Mouse (Mus musculus): ENCODE measurements at regions not wholly inside any gene's neighbourhood (a gene's known extent, or its start where the extent isn't known, plus 50 kb on each side); places are given as distances from the start of the nearest gene placed in this dataset.

DNA sequence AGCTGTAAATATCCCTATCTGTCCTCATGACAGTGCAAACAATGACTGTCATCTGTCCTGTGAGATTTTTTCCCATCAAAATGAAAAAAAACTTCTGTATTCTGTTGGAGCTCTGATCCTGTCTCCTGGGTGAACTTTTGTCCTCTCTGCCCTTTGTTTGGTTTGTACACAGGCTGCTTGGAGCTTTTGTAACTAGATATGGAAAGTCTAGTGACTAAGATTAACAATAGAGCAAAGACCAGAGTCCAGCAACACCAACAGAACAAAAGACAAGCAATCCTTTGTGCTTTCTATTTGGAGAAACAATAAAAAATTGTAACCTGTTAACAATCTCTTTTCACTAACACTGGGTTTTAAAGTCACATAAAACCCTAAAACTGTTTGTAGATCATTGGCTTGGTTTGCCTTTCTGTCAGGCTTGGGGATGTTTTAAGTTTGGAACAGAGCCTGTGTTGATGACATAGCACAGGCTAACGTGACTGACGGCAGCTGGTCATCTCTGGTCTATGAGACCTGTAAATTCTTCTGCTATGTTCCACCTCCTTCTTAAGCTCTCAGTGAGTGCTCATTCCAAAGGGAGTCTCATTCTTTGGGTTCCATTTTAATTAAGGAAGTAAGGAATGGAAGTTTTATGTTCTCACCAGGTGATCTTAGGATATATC is 219.8 kb downstream of the Gm9733 start:
- WGBS, result 49% methylated on average over 2 of the region's 2 CpGs
- TF ChIP-seq CTCF (IDR thresholded peaks at IDR 0.05), result no peak
- no peaks in the 10 kb centered on the region for H3K9me3 ChIP-seq (ENCODE audit: low read length)
- H3K4me1 ChIP-seq (ENCODE audit: insufficient read depth, low read depth, low read length), result no peaks in the 10 kb centered on the region
- no peak overlapping the region for H3K4me2 ChIP-seq (replicated peaks; ENCODE audit: low read depth, low read length)
- no peak overlapping the region for H3K9ac ChIP-seq (replicated peaks; ENCODE audit: low read depth)
- no peaks in the 10 kb centered on the region for H3K27me3 ChIP-seq (replicated peaks; ENCODE audit: insufficient read depth, low read length)
- H3K4me3 ChIP-seq (ENCODE audit: low read depth, low read length), result no peak overlapping the region
- DNase-seq (ENCODE audit: low spot score), result peak; percentile 39
- H3K27ac ChIP-seq (ENCODE audit: low read length), result peak overlapping the region; percentile 7; the same call in 1 of the 2 replicates
- no peaks in the 10 kb centered on the region for H3K36me3 ChIP-seq (ENCODE audit: insufficient read depth, low read length)
- peak; percentile 30; the same call in 1 of the 2 replicates for ATAC-seq

DNA sequence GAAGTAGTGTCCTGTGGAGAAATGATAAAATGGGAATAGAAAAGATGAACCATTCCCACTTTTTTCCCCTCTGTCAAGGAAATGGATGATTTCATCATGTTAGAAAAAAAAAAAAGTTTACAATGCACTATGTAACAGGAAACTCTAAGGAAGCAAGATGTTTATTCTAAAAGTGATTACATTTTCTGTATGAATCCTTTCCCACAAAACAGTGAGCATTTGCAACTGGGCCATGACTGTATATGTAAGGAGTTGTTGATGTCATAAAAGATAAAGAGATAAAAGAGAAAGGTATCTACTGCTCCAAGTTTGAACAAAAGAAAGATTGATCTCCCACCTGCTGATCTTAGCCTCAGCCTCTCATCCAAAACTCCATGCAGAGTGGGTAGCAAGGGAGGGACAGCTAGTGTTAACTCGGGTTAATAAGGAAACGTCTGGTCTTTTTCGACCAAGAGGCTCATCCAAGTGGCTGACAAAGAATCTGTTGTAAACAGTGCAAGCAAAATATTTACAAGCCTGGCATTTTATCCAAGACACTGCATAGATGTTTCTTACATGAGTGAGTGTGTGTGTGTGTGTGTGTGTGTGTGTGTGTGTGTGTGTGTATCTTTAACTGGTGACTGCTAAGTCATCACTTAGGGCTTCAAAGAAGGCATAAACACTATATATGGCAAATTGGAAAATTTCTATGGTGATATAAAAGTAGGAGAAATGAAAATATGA is 213.3 kb downstream of the Gm9733 start:
- no peaks in the 10 kb centered on the region for H3K9me3 ChIP-seq (ENCODE audit: low read length)
- H3K27ac ChIP-seq (ENCODE audit: low read length), result 0 out of 2 replicates have a peak overlapping the region, but pooled peaks have one; percentile 44
- peak; percentile 76 for DNase-seq (ENCODE audit: low spot score)
- H3K4me1 ChIP-seq (ENCODE audit: insufficient read depth, low read depth, low read length), result 0 out of 2 replicates have a peak, but pooled peaks cover 3% of the 10 kb centered on the region
- WGBS, result 15% methylated on average over 3 of the region's 3 CpGs
- H3K4me2 ChIP-seq (replicated peaks; ENCODE audit: low read depth, low read length), result no peak overlapping the region
- no peak overlapping the region for H3K9ac ChIP-seq (replicated peaks; ENCODE audit: low read depth)
- no peaks in the 10 kb centered on the region for H3K27me3 ChIP-seq (replicated peaks; ENCODE audit: insufficient read depth, low read length)
- ATAC-seq, result peak; percentile 89
- no peak overlapping the region for H3K4me3 ChIP-seq (ENCODE audit: low read depth, low read length)
- TF ChIP-seq EP300 (IDR thresholded peaks at IDR 0.05), result peak; percentile 89
- TF ChIP-seq CTCF (IDR thresholded peaks at IDR 0.05), result no peak
- no peaks in the 10 kb centered on the region for H3K36me3 ChIP-seq (ENCODE audit: insufficient read depth, low read length)

DNA sequence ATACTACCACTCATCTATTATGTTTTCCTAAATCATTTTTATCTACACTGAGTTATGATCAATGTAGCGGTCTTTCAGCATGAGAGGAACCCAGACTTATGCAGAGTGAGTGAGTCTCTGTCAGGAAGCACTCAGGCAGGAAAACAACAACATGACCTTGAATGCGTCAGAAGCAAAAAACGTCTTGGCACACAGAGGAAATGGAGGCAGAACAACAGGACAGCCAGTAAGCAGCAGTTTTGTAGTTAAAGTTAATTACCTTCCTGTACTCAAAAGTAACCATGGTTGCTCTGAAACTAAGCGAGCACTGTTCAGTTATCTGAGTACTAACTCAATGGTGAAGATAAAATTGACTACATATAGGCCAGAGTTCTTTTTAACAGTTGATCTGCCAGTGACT is 205.4 kb downstream of the Gm9733 start:
- DNase-seq (ENCODE audit: low spot score) (no peak), ATAC-seq (peak; percentile 40)
- H3K9ac ChIP-seq (replicated peaks; ENCODE audit: low read depth), result no peak overlapping the region
- H3K4me1 ChIP-seq (ENCODE audit: insufficient read depth, low read depth, low read length), result peaks cover 11% of the 10 kb centered on the region; the same call in 1 of the 2 replicates
- 40% methylated on average over 4 of the region's 4 CpGs for WGBS
- no peak overlapping the region for H3K4me3 ChIP-seq (ENCODE audit: low read depth, low read length)
- no peaks in the 10 kb centered on the region for H3K27me3 ChIP-seq (replicated peaks; ENCODE audit: insufficient read depth, low read length)
- peak overlapping the region; percentile 51 for H3K27ac ChIP-seq (ENCODE audit: low read length)
- H3K4me2 ChIP-seq (replicated peaks; ENCODE audit: low read depth, low read length), result no peak overlapping the region
- no peaks in the 10 kb centered on the region for H3K9me3 ChIP-seq (ENCODE audit: low read length)
- no peak for TF ChIP-seq CTCF (IDR thresholded peaks at IDR 0.05)
- TF ChIP-seq EP300 (IDR thresholded peaks at IDR 0.05), result no peak
- H3K36me3 ChIP-seq (ENCODE audit: insufficient read depth, low read length), result no peaks in the 10 kb centered on the region

DNA sequence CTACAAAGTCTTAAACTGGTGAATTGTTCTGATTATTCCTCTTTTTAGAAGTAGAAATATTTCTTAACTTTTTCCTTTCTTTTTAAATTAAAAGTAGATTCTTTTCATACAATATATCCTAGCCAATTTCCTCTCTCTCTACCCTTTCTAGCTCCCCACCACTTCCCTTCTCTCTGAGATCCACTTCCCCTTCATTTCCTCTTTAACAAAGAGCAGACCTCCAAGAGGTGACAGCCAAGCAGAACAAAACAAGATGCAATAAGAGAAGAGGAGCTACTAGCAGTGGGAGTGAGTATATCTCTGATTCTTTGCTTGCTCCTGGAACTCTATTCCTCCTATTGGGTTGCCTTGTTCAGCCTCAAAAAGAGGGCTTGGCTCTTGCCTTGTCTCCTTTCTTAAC is 203.7 kb downstream of the Gm9733 start:
- DNase-seq (ENCODE audit: low spot score) (no peak), ATAC-seq (no peak)
- Histone ChIP-seq H3K27me3 (replicated peaks; ENCODE audit: insufficient read depth, low read length) (no peaks in the 10 kb centered on the region), H3K4me3 (ENCODE audit: low read depth, low read length) (no peak overlapping the region), H3K27ac (ENCODE audit: low read length) (peak overlapping the region; percentile 58; the same call in 1 of the 2 replicates), H3K4me2 (replicated peaks; ENCODE audit: low read depth, low read length) (no peak overlapping the region), H3K9ac (replicated peaks; ENCODE audit: low read depth) (no peak overlapping the region), H3K4me1 (ENCODE audit: insufficient read depth, low read depth, low read length) (peaks cover 11% of the 10 kb centered on the region; the same call in 1 of the 2 replicates), H3K9me3 (ENCODE audit: low read length) (no peaks in the 10 kb centered on the region), H3K36me3 (ENCODE audit: insufficient read depth, low read length) (no peaks in the 10 kb centered on the region)
- no peak for TF ChIP-seq CTCF (IDR thresholded peaks at IDR 0.05)
- TF ChIP-seq EP300 (IDR thresholded peaks at IDR 0.05), result no peak

DNA sequence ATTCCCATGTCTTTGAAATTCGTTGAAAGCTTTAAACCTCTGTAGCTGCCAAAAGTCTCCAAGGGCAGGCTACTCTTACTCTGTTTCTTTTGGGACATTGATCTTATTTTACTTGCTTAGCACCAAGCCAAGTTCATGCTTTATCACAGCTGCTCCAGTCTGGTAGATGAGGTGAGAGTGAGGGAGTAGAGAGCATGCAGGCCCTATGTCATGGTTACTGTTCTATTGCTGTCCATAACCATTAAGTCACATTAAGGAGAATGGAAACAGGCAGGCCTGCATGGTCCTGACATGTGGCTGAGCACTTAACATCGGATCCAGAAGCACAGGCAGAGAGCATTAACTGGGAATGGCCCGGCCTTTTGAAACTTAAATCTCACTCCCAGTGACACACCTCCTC is 203.1 kb downstream of the Gm9733 start:
- WGBS, result 61% methylated on average over 3 of the region's 3 CpGs
- no peak overlapping the region for H3K4me2 ChIP-seq (replicated peaks; ENCODE audit: low read depth, low read length)

DNA sequence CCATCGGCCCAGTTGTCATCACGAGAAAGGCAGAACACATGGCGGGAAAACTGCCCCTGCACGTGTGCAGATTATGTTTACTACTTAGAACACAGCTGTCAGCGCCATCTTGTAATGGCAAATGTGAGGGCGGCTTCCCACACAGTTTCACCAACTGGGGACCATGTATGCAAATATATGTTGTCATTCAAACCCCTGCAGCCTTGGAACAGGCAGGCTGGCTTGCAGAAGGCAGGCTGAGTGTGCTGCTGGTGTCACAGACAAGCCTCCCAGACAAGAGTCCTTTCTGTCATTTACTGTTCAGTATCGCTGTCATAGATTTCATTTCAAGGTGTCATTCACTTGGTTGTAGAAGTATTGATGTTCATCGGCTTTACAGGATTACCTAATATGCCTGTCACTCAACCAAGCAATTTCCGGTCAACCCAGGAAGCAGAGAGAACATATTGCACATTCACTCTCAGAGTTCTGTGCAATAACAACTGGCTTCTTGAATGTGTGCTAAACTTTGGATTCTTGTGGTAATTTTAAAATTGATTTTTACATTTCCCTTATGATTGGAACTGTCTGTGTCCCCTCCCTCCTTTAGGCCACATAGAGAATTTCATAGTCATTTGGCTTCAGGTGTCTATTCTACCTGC is 202.3 kb downstream of the Gm9733 start:
- no peaks in the 10 kb centered on the region for H3K27me3 ChIP-seq (replicated peaks; ENCODE audit: insufficient read depth, low read length)
- 87% methylated on average over 8 of the region's 9 CpGs for WGBS
- no peak overlapping the region for H3K4me3 ChIP-seq (ENCODE audit: low read depth, low read length)
- DNase-seq (ENCODE audit: low spot score) (no peak), ATAC-seq (no peak)
- H3K4me1 ChIP-seq (ENCODE audit: insufficient read depth, low read depth, low read length), result peaks cover 8% of the 10 kb centered on the region; the same call in 1 of the 2 replicates
- no peaks in the 10 kb centered on the region for H3K36me3 ChIP-seq (ENCODE audit: insufficient read depth, low read length)
- no peak overlapping the region for H3K4me2 ChIP-seq (replicated peaks; ENCODE audit: low read depth, low read length)
- H3K9me3 ChIP-seq (ENCODE audit: low read length), result no peaks in the 10 kb centered on the region
- TF ChIP-seq CTCF (IDR thresholded peaks at IDR 0.05) (no peak), EP300 (IDR thresholded peaks at IDR 0.05) (no peak)
- H3K9ac ChIP-seq (replicated peaks; ENCODE audit: low read depth), result no peak overlapping the region
- no peak overlapping the region for H3K27ac ChIP-seq (ENCODE audit: low read length)

More for the DNA sequence above, 203.1 kb downstream of the Gm9733 start:
- ATAC-seq (peak; percentile 85), DNase-seq (ENCODE audit: low spot score) (peak; percentile 79)
- Histone ChIP-seq H3K9ac (replicated peaks; ENCODE audit: low read depth) (no peak overlapping the region), H3K27me3 (replicated peaks; ENCODE audit: insufficient read depth, low read length) (no peaks in the 10 kb centered on the region), H3K4me3 (ENCODE audit: low read depth, low read length) (no peak overlapping the region), H3K27ac (ENCODE audit: low read length) (peak overlapping the region; percentile 58; the same call in 1 of the 2 replicates), H3K9me3 (ENCODE audit: low read length) (no peaks in the 10 kb centered on the region), H3K36me3 (ENCODE audit: insufficient read depth, low read length) (no peaks in the 10 kb centered on the region), H3K4me1 (ENCODE audit: insufficient read depth, low read depth, low read length) (peaks cover 8% of the 10 kb centered on the region; the same call in 1 of the 2 replicates)
- TF ChIP-seq EP300 (IDR thresholded peaks at IDR 0.05), result peak; percentile 48
- TF ChIP-seq CTCF (IDR thresholded peaks at IDR 0.05), result no peak
